Mouse (Mus musculus) forebrain, embryonic 14.5 days (tissue): ENCODE data around the gene Bhlhb9. TPM values are rescaled to one million over a fixed set of nuclear protein-coding genes. Genes with fewer than 3 reads are reported as not detected.

Experiments used
- ATAC-seq: fragments of 200-750 bp; cut with Nextera tagmentation; 2 replicates; pipeline ENCODE4 v1.8.0; 2017; ENCODE audit warnings: mild to moderate bottlenecking, moderate library complexity
- DNase-seq: peaks from one replicate; pipeline ENCODE4 v3.0.0-alpha.2; 2015; ENCODE audit warnings: low spot score
- H3K27ac ChIP-seq: fragments of 300-500 bp; sonication (generic); 2 replicates; pipeline ENCODE4 v1.5.1; 2014; ENCODE audit warnings: low read depth, mild to moderate bottlenecking, control low read depth, low read length, moderate library complexity
- H3K27me3 ChIP-seq: fragments of 300-500 bp; sonication (generic); replicated peaks from 2 replicates; pipeline ENCODE4 v1.6.1; 2014; ENCODE audit warnings: low read length, control low read depth, mixed read lengths; ENCODE audit not compliant: control insufficient read depth, insufficient read depth
- H3K36me3 ChIP-seq: fragments of 300-500 bp; sonication (generic); 2 replicates; pipeline ENCODE4 v1.6.1; 2014; ENCODE audit warnings: low read length, control low read depth; ENCODE audit not compliant: control insufficient read depth, insufficient read depth
- H3K4me1 ChIP-seq: fragments of 300-500 bp; sonication (generic); 2 replicates; pipeline ENCODE4 v1.6.1; 2014; ENCODE audit warnings: antibody characterized with exemption, low read length, control low read depth; ENCODE audit not compliant: control insufficient read depth, insufficient read depth
- H3K4me2 ChIP-seq: fragments of 300-500 bp; sonication (generic); 2 replicates; pipeline ENCODE4 v1.6.1; 2014; ENCODE audit warnings: mild to moderate bottlenecking, control low read depth, low read length
- H3K4me3 ChIP-seq: fragments of 300-500 bp; sonication (generic); 2 replicates; pipeline ENCODE4 v1.5.1; 2014; ENCODE audit warnings: low read depth, low read length, control low read depth
- H3K9ac ChIP-seq: fragments of 300-500 bp; sonication (generic); 2 replicates; pipeline ENCODE4 v1.6.1; 2014; ENCODE audit warnings: mild to moderate bottlenecking, low read length, control low read depth, moderate library complexity
- H3K9me3 ChIP-seq: fragments of 300-500 bp; sonication (generic); replicated peaks from 2 replicates; pipeline ENCODE4 v1.6.1; 2016; ENCODE audit warnings: low read length, control low read depth, mixed read lengths; ENCODE audit not compliant: control insufficient read depth
- WGBS: fragments of 180-500 bp; shearing (Covaris S2); extraction: QIAGEN DNeasy Blood & Tissue Kit; methylation state at CpG from one replicate; pipeline ENCODE4 v1.1.7; 2014; 5-methylcytosine and 5-hydroxymethylcytosine counted together
- polyA plus RNA-seq: library from polyadenylated mRNA; unstranded; fragments of >200 nt; fragmentation: Nextera tagmentation; extraction: Ambion mirVana; gene quantifications from 2 replicates; pipeline ENCODE4 v1.2.1, GENCODE M21; 2014

The Bhlhb9 gene
- polyA plus RNA-seq, 1 experiment from 2014 or later, result 88.2 TPM

DNA sequence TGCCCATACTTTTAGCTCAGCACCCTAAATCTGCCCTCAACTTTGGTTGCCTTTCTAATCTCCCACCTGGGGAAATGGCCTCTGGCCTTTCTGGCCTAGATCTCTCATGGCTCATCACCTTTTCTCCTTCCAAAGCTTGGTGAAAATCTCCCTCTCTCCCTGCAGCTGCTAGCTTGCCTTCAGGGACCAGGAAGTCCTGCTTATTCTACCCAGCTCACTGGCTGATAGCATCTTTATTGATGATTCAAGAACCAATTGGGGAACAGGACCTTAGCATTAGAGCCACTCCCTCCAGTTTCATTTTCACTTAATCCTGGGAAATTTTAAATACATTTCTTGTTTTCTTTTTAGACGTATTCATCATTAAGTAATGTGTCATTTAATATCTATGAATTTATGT, 79.3 kb downstream of the Bhlhb9 start:
- H3K27ac ChIP-seq, result no peak overlapping the region
- H3K9ac ChIP-seq, result no peak overlapping the region
- DNase-seq (no peak), ATAC-seq (no peak)
- 79% methylated on average over 1 of the region's 1 CpGs for WGBS
- H3K4me2 ChIP-seq, result no peak overlapping the region
- H3K36me3 ChIP-seq, result no peaks in the 10 kb centered on the region
- no peaks in the 10 kb centered on the region for H3K4me1 ChIP-seq
- H3K9me3 ChIP-seq, result no peaks in the 10 kb centered on the region
- H3K27me3 ChIP-seq, result no peaks in the 10 kb centered on the region
- no peak overlapping the region for H3K4me3 ChIP-seq

- Histone ChIP-seq H3K4me2 (no peak overlapping the region), H3K27me3 (no peaks in the 10 kb centered on the region)
- no peak for ATAC-seq
Observed at GRCm38 (mm10) chrX:135879626-135880025, 82.2 kb downstream of the Bhlhb9 start.

DNA sequence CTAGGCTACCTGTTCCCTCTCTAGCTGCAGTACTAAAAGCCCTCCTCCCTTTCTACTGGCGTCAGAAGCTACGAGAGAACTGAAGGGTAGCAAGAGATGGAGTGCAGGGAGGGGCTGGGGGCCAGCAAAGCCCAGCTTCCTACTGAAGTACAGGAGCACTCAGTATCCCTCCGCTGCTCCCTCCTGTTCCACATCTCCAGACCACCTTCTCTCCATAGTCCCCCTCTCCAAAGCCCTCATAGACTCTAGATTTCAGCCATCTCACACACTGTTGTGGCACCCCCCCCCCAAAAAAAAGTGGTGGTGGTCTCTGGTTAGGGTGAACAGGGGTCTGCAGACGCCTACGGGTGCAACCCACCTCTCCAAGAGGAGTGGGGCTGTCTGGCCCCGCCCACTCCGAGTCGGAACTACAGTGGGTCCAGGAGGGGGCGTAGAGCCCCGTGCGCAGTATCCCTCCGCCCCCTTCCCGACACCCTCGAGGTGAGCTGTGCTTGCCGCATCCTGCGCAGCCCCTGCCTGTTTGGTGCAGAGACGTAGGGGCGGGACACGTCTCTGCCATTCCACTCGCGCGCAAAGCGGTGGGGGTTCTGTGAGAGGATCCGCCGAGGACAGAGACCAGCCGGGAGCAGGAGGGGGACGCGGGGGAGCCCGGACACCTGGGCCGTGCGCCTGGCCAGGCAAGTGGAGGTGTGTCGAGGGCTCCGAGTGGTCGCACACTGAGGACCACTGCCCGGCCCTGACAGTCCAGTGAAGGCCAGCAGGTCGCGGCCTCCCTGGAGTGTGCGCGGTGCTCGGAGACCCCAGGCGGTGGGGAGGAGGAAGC, 88.2 kb downstream of the Bhlhb9 start:
- no peaks in the 10 kb centered on the region for H3K4me1 ChIP-seq
- no peaks in the 10 kb centered on the region for H3K27me3 ChIP-seq
- H3K4me3 ChIP-seq, result peak overlapping the region; percentile 57
- peak overlapping the region; percentile 50 for H3K4me2 ChIP-seq
- H3K9me3 ChIP-seq, result no peaks in the 10 kb centered on the region
- ATAC-seq, result peak; percentile 99
- DNase-seq, result peak; percentile 89
- peak overlapping the region; percentile 74 for H3K27ac ChIP-seq
- peak overlapping the region; percentile 78 for H3K9ac ChIP-seq
- H3K36me3 ChIP-seq, result peaks cover 25% of the 10 kb centered on the region; the same call in 1 of the 2 replicates
- WGBS, result 35% methylated on average over 41 of the region's 41 CpGs

More at GRCm38 (mm10) chrX:135879626-135880025, 82.2 kb downstream of the Bhlhb9 start:
- WGBS, result 100% methylated on average over 1 of the region's 1 CpGs
- Histone ChIP-seq H3K9ac (no peak overlapping the region), H3K4me3 (no peak overlapping the region), H3K4me1 (no peaks in the 10 kb centered on the region), H3K36me3 (no peaks in the 10 kb centered on the region), H3K9me3 (no peaks in the 10 kb centered on the region), H3K27ac (no peak overlapping the region)
- no peak for DNase-seq

DNA sequence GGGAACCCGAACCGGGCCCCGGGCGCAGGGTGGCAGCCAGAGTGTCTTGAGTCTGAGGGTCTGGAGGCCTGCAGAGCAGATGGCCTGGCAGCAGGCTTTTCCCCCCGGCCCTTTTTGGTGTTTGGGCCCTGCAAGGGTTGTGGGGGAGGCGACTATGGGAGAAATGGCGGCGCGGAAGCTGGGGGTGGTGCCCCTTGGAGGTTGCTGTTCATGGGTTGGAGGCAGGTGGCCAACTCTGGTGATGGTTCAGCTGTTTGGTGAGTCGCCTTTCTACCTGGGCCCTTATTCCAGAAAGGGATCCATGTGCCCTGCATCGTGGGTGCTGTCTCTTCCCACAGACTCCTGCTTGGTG, 88.8 kb downstream of the Bhlhb9 start:
- 37% methylated on average over 11 of the region's 11 CpGs for WGBS
- DNase-seq (peak; percentile 31), ATAC-seq (no peak)
- Histone ChIP-seq H3K27ac (peak overlapping the region; percentile 74; the same call in 1 of the 2 replicates), H3K9me3 (no peaks in the 10 kb centered on the region), H3K27me3 (no peaks in the 10 kb centered on the region), H3K4me3 (peak overlapping the region; percentile 57), H3K4me1 (no peaks in the 10 kb centered on the region), H3K4me2 (peak overlapping the region; percentile 50), H3K36me3 (peaks cover 25% of the 10 kb centered on the region; the same call in 1 of the 2 replicates), H3K9ac (peak overlapping the region; percentile 78)

GRCm38 (mm10) chrX:135916580-135916979, 119.2 kb downstream of the Bhlhb9 start:
- H3K27me3 ChIP-seq, result no peaks in the 10 kb centered on the region
- no peak overlapping the region for H3K9ac ChIP-seq
- H3K4me1 ChIP-seq, result no peaks in the 10 kb centered on the region
- no peaks in the 10 kb centered on the region for H3K9me3 ChIP-seq
- no peak for DNase-seq
- no peak for ATAC-seq
- no peaks in the 10 kb centered on the region for H3K36me3 ChIP-seq
- 88% methylated on average over 4 of the region's 4 CpGs for WGBS
- no peak overlapping the region for H3K27ac ChIP-seq
- H3K4me3 ChIP-seq, result no peak overlapping the region
- H3K4me2 ChIP-seq, result no peak overlapping the region

- ATAC-seq (no peak; the same call in 1 of the 2 replicates), DNase-seq (peak; percentile 51)
- H3K36me3 ChIP-seq, result no peaks in the 10 kb centered on the region
- 36% methylated on average over 1 of the region's 1 CpGs for WGBS
- H3K4me2 ChIP-seq, result no peak overlapping the region
- no peak overlapping the region for H3K27ac ChIP-seq
- H3K9me3 ChIP-seq, result no peaks in the 10 kb centered on the region
- no peak overlapping the region for H3K9ac ChIP-seq
- H3K4me3 ChIP-seq, result no peak overlapping the region
- no peaks in the 10 kb centered on the region for H3K4me1 ChIP-seq
- no peaks in the 10 kb centered on the region for H3K27me3 ChIP-seq
Observed at GRCm38 (mm10) chrX:135917116-135917515, 119.7 kb downstream of the Bhlhb9 start.

DNA sequence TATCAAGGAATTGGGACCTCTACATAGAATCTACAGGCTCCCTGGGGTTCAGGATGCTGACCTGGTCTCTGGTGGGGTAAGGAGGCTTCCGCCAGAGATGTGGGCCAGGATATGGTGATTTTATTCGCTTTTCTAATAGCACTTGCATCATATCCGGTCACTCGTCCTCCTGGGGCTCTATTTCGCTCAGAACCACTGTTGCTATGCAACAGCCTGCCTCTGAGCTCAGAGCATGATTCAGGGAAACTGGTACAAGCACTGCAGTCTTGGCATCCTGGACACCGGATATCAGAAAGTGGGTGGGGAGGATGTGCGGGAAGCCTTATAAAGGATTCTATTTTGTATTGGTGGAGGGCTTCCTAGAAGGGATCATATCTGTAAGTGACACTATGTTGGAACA, 124.8 kb downstream of the Bhlhb9 start:
- Histone ChIP-seq H3K9ac (no peak overlapping the region), H3K27ac (no peak overlapping the region), H3K27me3 (no peaks in the 10 kb centered on the region), H3K9me3 (no peaks in the 10 kb centered on the region), H3K4me3 (no peak overlapping the region), H3K4me2 (no peak overlapping the region), H3K4me1 (no peaks in the 10 kb centered on the region), H3K36me3 (no peaks in the 10 kb centered on the region)
- WGBS, result 81% methylated on average over 7 of the region's 7 CpGs
- DNase-seq (peak; percentile 8), ATAC-seq (no peak)

GRCm38 (mm10) chrX:135925911-135926310, 128.5 kb downstream of the Bhlhb9 start:
- H3K4me1 ChIP-seq, result no peaks in the 10 kb centered on the region

GRCm38 (mm10) chrX:135928588-135928987, 131.2 kb downstream of the Bhlhb9 start:
- Histone ChIP-seq H3K9ac (no peak overlapping the region), H3K27me3 (no peaks in the 10 kb centered on the region), H3K9me3 (no peaks in the 10 kb centered on the region), H3K4me1 (no peaks in the 10 kb centered on the region), H3K4me2 (no peak overlapping the region), H3K36me3 (no peaks in the 10 kb centered on the region), H3K27ac (no peak overlapping the region), H3K4me3 (no peak overlapping the region)
- no peak for ATAC-seq
- peak; percentile 66 for DNase-seq

More at GRCm38 (mm10) chrX:135925911-135926310, 128.5 kb downstream of the Bhlhb9 start:
- H3K27me3 ChIP-seq, result no peaks in the 10 kb centered on the region
- H3K9me3 ChIP-seq, result no peaks in the 10 kb centered on the region
- no peak overlapping the region for H3K4me2 ChIP-seq
- DNase-seq, result no peak
- H3K9ac ChIP-seq, result no peak overlapping the region
- no peak overlapping the region for H3K27ac ChIP-seq
- no peak overlapping the region for H3K4me3 ChIP-seq
- ATAC-seq, result no peak
- H3K36me3 ChIP-seq, result no peaks in the 10 kb centered on the region
- WGBS, result 33% methylated on average over 3 of the region's 3 CpGs
